Mouse (Mus musculus) kidney, embryonic 16.5 days (tissue): ENCODE data around the gene Micu1. TPM values are rescaled to one million over a fixed set of nuclear protein-coding genes. Genes with fewer than 3 reads are reported as not detected.

Experiments
- ATAC-seq: fragments of 200-750 bp; cut with Nextera tagmentation; 2 replicates; pipeline ENCODE4 v1.8.0; 2017; ENCODE audit warnings: moderate TSS enrichment; ENCODE audit not compliant: low FRiP score, low TSS enrichment
- H3K27ac ChIP-seq: fragments of 300-500 bp; sonication (generic); 2 replicates; pipeline ENCODE4 v1.5.1; 2014; ENCODE audit warnings: low read length
- H3K27me3 ChIP-seq: fragments of 300-500 bp; sonication (generic); 2 replicates; pipeline ENCODE4 v1.6.1; 2014; ENCODE audit warnings: low read length, control low read depth, mixed read lengths; ENCODE audit not compliant: insufficient read depth
- H3K36me3 ChIP-seq: fragments of 300-500 bp; sonication (generic); 2 replicates; pipeline ENCODE4 v1.6.1; 2014; ENCODE audit warnings: low read length, control low read depth, mixed read lengths; ENCODE audit not compliant: insufficient read depth
- H3K4me1 ChIP-seq: fragments of 300-500 bp; sonication (generic); 2 replicates; pipeline ENCODE4 v1.6.1; 2014; ENCODE audit warnings: low read length, control low read depth, mixed read lengths; ENCODE audit not compliant: insufficient read depth
- H3K4me2 ChIP-seq: fragments of 300-500 bp; sonication (generic); replicated peaks from 2 replicates; pipeline ENCODE4 v1.6.1; 2014; ENCODE audit warnings: low read depth, low read length
- H3K4me3 ChIP-seq: fragments of 300-500 bp; sonication (generic); 2 replicates; pipeline ENCODE4 v1.5.1; 2014; ENCODE audit warnings: mild to moderate bottlenecking, low read length
- H3K9ac ChIP-seq: fragments of 300-500 bp; sonication (generic); replicated peaks from 2 replicates; pipeline ENCODE4 v1.6.1; 2014; ENCODE audit warnings: low read length
- H3K9me3 ChIP-seq: fragments of 300-500 bp; sonication (generic); 2 replicates; pipeline ENCODE4 v1.6.1; 2016; ENCODE audit warnings: low read length, control low read depth
- WGBS: fragments of 180-500 bp; shearing (Covaris S2); extraction: QIAGEN DNeasy Blood & Tissue Kit; methylation state at CpG from one replicate; pipeline ENCODE4 v1.1.7; 2014; 5-methylcytosine and 5-hydroxymethylcytosine counted together
- polyA plus RNA-seq: library from polyadenylated mRNA; unstranded; fragments of >200 nt; fragmentation: Nextera tagmentation; extraction: Ambion mirVana; gene quantifications from 2 replicates; pipeline ENCODE4 v1.2.1, GENCODE M21; 2015

Gene Micu1
- polyA plus RNA-seq, 1 experiment from 2014 or later = 86.2 TPM

GRCm38 (mm10) chr10:59813759-59814158, 111.5 kb downstream of the Micu1 start:
- Histone ChIP-seq H3K36me3 (no peaks in the 10 kb centered on the region), H3K4me2 (no peak overlapping the region), H3K4me1 (peaks cover 6% of the 10 kb centered on the region), H3K9ac (no peak overlapping the region), H3K27me3 (no peaks in the 10 kb centered on the region), H3K27ac (no peak overlapping the region), H3K9me3 (no peaks in the 10 kb centered on the region), H3K4me3 (no peak overlapping the region)
- 86% methylated on average over 9 of the region's 9 CpGs for WGBS
- ATAC-seq = no peak

DNA sequence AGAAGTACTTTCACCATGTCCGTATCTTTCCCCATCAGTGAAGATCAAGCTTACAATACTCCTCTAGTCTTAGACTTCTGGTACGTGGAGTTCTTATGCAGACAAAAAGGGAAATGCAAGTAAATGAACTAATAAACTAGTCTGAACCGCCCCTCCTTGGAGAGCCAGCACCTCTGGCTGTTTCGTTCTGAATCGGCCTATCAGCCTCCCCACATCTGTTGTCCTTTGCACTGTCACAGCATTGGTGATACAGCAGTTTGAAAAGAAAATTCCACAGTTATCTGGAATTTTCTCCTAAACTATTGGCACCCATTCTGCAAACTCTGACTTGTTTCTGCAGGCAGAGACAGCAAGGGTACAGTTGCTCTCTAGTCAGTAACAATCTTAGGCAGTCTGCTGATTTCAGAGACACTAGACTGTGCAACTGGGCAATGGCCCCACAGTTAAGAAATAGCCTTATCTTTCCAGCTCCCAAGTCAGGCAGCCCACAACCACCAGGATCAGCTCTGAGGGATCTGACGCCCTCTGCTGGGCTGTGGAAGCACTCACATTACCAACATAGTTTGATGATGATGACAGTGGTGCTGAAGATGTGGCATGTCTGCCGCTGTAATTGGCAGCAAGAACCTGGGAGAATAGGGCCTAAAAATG, 112.4 kb downstream of the Micu1 start:
- Histone ChIP-seq H3K27ac (no peak overlapping the region), H3K9ac (no peak overlapping the region), H3K4me2 (no peak overlapping the region), H3K27me3 (no peaks in the 10 kb centered on the region), H3K9me3 (no peaks in the 10 kb centered on the region), H3K4me3 (no peak overlapping the region), H3K36me3 (no peaks in the 10 kb centered on the region), H3K4me1 (peaks cover 6% of the 10 kb centered on the region)
- 75% methylated on average over 7 of the region's 7 CpGs for WGBS
- ATAC-seq = no peak

- WGBS = 71% methylated on average over 6 of the region's 6 CpGs
- Histone ChIP-seq H3K4me1 (peaks cover 6% of the 10 kb centered on the region), H3K9ac (no peak overlapping the region), H3K9me3 (no peaks in the 10 kb centered on the region), H3K27me3 (no peaks in the 10 kb centered on the region), H3K36me3 (no peaks in the 10 kb centered on the region), H3K4me2 (no peak overlapping the region), H3K27ac (no peak overlapping the region), H3K4me3 (no peak overlapping the region)
- no peak for ATAC-seq
Observed at GRCm38 (mm10) chr10:59816569-59816968, 114.3 kb downstream of the Micu1 start.

GRCm38 (mm10) chr10:59817528-59817927, 115.3 kb downstream of the Micu1 start:
- H3K4me2 ChIP-seq = no peak overlapping the region
- ATAC-seq = 0 out of 2 replicates have a peak, but pooled peaks have one; percentile 33
- no peaks in the 10 kb centered on the region for H3K27me3 ChIP-seq
- no peak overlapping the region for H3K9ac ChIP-seq
- no peaks in the 10 kb centered on the region for H3K9me3 ChIP-seq
- H3K36me3 ChIP-seq = no peaks in the 10 kb centered on the region
- H3K4me1 ChIP-seq = peaks cover 4% of the 10 kb centered on the region
- no peak overlapping the region for H3K4me3 ChIP-seq
- no peak overlapping the region for H3K27ac ChIP-seq
- WGBS = 38% methylated on average over 2 of the region's 2 CpGs

DNA sequence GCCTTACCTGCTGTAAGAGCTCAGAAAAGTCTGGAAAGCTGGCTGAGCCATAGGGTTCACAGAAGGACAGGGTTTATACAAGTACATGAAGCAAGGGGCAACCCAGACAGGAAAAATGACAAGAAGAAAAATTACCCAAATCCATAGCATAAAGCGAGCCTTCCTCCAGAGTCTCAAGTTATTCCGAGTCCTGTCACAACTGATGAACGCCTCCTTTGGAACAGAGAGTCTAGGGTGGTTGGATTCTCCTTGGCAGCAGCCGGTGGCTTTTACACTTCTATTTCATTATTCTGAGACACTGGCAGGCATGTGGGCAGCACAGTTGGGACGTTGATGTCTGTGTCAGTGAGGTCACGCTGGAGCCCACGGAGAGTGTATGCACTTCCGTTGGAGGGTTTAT, 115.7 kb downstream of the Micu1 start:
- Histone ChIP-seq H3K27me3 (no peaks in the 10 kb centered on the region), H3K9me3 (no peaks in the 10 kb centered on the region)
- WGBS = 65% methylated on average over 8 of the region's 8 CpGs

DNA sequence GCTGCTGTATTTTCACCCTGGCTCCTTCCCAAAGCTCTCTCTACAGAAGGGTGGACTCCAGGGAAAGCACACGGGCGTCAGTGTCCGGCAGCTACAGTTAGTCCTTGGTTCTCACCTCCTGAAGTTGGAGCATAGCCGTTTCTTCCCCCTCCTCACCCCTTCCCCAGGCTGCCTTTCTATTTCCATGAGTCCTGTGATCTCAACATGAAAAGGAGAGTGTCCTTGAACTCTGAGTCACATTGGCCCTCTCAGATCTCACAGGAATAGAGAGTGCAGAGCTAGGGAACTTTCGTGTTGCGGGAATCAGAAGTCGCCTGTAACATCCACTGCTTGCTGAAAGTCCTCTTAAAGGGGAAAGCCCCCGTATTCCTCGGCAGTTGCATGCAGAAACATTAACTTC, 116.9 kb downstream of the Micu1 start:
- Histone ChIP-seq H3K4me3 (no peak overlapping the region), H3K27ac (no peak overlapping the region), H3K4me2 (no peak overlapping the region), H3K27me3 (no peaks in the 10 kb centered on the region), H3K9me3 (no peaks in the 10 kb centered on the region), H3K9ac (no peak overlapping the region), H3K4me1 (no peaks in the 10 kb centered on the region), H3K36me3 (no peaks in the 10 kb centered on the region)
- WGBS = 77% methylated on average over 9 of the region's 9 CpGs
- ATAC-seq = no peak

More for the DNA sequence above, 115.7 kb downstream of the Micu1 start:
- Histone ChIP-seq H3K4me2 (no peak overlapping the region), H3K27ac (no peak overlapping the region), H3K4me1 (no peaks in the 10 kb centered on the region), H3K36me3 (no peaks in the 10 kb centered on the region), H3K9ac (no peak overlapping the region), H3K4me3 (no peak overlapping the region)
- no peak for ATAC-seq

- Histone ChIP-seq H3K9me3 (no peaks in the 10 kb centered on the region), H3K27me3 (no peaks in the 10 kb centered on the region), H3K4me3 (no peak overlapping the region), H3K27ac (no peak overlapping the region), H3K4me2 (no peak overlapping the region), H3K9ac (no peak overlapping the region), H3K4me1 (no peaks in the 10 kb centered on the region), H3K36me3 (no peaks in the 10 kb centered on the region)
- 89% methylated on average over 5 of the region's 5 CpGs for WGBS
- no peak for ATAC-seq
Observed at GRCm38 (mm10) chr10:59820886-59821285, 118.6 kb downstream of the Micu1 start.

- Histone ChIP-seq H3K9ac (no peak overlapping the region), H3K27ac (no peak overlapping the region), H3K9me3 (no peaks in the 10 kb centered on the region), H3K36me3 (no peaks in the 10 kb centered on the region), H3K4me2 (no peak overlapping the region), H3K4me1 (no peaks in the 10 kb centered on the region), H3K4me3 (no peak overlapping the region), H3K27me3 (no peaks in the 10 kb centered on the region)
- 90% methylated on average over 7 of the region's 7 CpGs for WGBS
- no peak for ATAC-seq
Observed at GRCm38 (mm10) chr10:59821334-59822066, 119.2 kb downstream of the Micu1 start.

DNA sequence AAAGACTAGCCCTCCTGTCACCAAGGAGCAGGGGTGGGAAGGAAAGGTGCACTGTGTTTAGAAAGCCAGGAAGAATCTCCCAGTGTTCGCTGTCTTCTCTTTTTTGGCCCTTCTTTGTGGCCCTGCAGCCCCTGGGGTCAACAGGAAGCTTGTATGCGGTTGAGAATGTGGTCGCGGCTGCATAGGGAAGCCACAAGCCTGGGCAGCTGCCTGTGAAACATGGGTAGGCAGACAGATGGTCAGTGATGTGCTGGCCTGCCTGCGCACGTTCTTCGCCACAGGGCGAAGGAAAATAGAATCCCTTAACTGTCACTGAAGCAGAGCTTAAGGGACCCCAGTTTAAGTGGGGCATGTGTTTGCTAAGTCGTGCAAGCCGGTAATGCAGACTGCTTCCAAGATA, 120.6 kb downstream of the Micu1 start:
- Histone ChIP-seq H3K27me3 (no peaks in the 10 kb centered on the region), H3K9ac (no peak overlapping the region), H3K4me1 (no peaks in the 10 kb centered on the region), H3K9me3 (no peaks in the 10 kb centered on the region), H3K27ac (no peak overlapping the region), H3K4me3 (no peak overlapping the region), H3K4me2 (no peak overlapping the region), H3K36me3 (peaks cover 10% of the 10 kb centered on the region)
- 86% methylated on average over 10 of the region's 10 CpGs for WGBS
- ATAC-seq = no peak

- Histone ChIP-seq H3K4me3 (no peak overlapping the region), H3K9me3 (no peaks in the 10 kb centered on the region), H3K27ac (no peak overlapping the region), H3K9ac (no peak overlapping the region), H3K4me1 (no peaks in the 10 kb centered on the region), H3K4me2 (no peak overlapping the region), H3K27me3 (no peaks in the 10 kb centered on the region), H3K36me3 (peaks cover 33% of the 10 kb centered on the region)
- 71% methylated on average over 16 of the region's 16 CpGs for WGBS
- ATAC-seq = no peak
Observed at GRCm38 (mm10) chr10:59825137-59825812, 123.0 kb downstream of the Micu1 start.
